Mouse (Mus musculus) heart, embryonic 11.5 days (tissue): ENCODE measurements at regions not wholly inside any gene's neighbourhood (a gene's known extent, or its start where the extent isn't known, plus 50 kb on each side); places are given as distances from the start of the nearest gene placed in this dataset.

Source experiments
- ATAC-seq: fragments of 200-750 bp; cut with Nextera tagmentation; replicated peaks from 2 replicates; pipeline ENCODE4 v1.8.0; 2017; ENCODE audit warnings: moderate library complexity; ENCODE audit not compliant: insufficient number of reproducible peaks, low FRiP score, low TSS enrichment
- H3K27ac ChIP-seq: fragments of 300-500 bp; sonication (generic); 2 replicates; pipeline ENCODE4 v1.5.1; 2014; ENCODE audit warnings: mild to moderate bottlenecking, low read depth, low read length
- H3K27me3 ChIP-seq: fragments of 300-500 bp; sonication (generic); 2 replicates; pipeline ENCODE4 v1.6.1; 2014; ENCODE audit warnings: mild to moderate bottlenecking, low read length, mixed read lengths; ENCODE audit not compliant: control insufficient read depth, insufficient read depth
- H3K36me3 ChIP-seq: fragments of 300-500 bp; sonication (generic); 2 replicates; pipeline ENCODE4 v1.6.1; 2014; ENCODE audit warnings: mild to moderate bottlenecking, low read length, moderate library complexity, mixed read lengths; ENCODE audit not compliant: control insufficient read depth, insufficient read depth
- H3K4me1 ChIP-seq: fragments of 300-500 bp; sonication (generic); 2 replicates; pipeline ENCODE4 v1.6.1; 2014; ENCODE audit warnings: low read length; ENCODE audit not compliant: control insufficient read depth, insufficient read depth
- H3K4me2 ChIP-seq: fragments of 300-500 bp; sonication (generic); 2 replicates; pipeline ENCODE4 v1.6.1; 2014; ENCODE audit warnings: mild to moderate bottlenecking, moderate library complexity
- H3K4me3 ChIP-seq: fragments of 300-500 bp; sonication (generic); 2 replicates; pipeline ENCODE4 v1.5.1; 2014; ENCODE audit warnings: low read depth, low read length
- H3K9ac ChIP-seq: fragments of 300-500 bp; sonication (generic); 2 replicates; pipeline ENCODE4 v1.6.1; 2014; ENCODE audit warnings: mild to moderate bottlenecking, low read depth, low read length, moderate library complexity
- H3K9me3 ChIP-seq: fragments of 300-500 bp; sonication (generic); replicated peaks from 2 replicates; pipeline ENCODE4 v1.6.1; 2016; ENCODE audit warnings: low read length; ENCODE audit not compliant: control insufficient read depth
- WGBS: fragments of 180-500 bp; shearing (Covaris S2); extraction: QIAGEN DNeasy Blood & Tissue Kit; methylation state at CpG from one replicate; pipeline ENCODE4 v1.1.7; 2014; ENCODE audit not compliant: insufficient replicate concordance; 5-methylcytosine and 5-hydroxymethylcytosine counted together

DNA sequence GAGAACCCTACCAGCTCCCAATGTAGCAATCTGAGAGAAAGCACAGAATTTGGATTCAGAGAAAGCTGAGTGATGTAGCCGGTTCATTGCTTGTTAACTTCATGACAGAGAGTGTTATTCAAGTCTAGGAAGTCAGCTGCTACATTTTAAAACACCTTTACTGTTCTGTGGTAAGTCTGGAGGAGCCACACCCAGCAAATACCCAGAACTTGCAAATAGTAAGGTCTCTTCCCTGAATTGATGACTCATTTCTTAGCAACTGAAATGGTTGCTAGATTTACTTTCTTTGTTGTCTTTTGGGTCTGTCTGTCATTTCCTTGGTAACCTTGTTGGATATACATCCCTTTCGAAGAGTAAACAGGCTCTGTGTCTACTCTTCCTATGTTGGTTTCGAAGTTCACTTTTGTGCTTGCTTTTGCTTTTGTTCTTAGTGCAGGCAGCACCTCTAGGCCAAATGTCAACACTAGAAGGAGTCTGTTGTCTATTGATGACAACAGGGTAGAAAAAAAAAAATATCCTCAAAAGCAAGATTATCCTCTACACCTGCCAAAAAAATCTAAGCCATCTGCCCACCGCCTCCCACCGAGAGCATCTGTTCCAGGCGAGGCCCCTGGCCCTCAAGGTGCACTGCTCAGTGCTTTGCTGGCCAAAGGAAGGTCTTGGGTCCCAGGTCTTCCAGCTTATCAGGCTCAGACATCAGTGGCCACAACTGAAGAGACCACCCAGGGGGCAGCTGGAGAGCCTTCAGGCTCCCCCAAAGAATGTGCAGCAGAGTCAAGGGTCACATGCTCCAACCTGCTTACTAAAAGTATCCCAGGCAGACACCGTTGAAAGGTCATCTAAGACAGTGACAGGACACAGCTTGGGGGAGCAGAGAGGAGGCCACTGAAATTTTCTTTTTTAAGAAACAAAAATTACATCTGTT is 372.3 kb upstream of the Nfe2l3 start:
- no peak overlapping the region for H3K4me3 ChIP-seq
- ATAC-seq = no peak
- H3K36me3 ChIP-seq = no peaks in the 10 kb centered on the region
- no peaks in the 10 kb centered on the region for H3K27me3 ChIP-seq
- no peak overlapping the region for H3K27ac ChIP-seq
- H3K4me2 ChIP-seq = no peak overlapping the region
- 54% methylated on average over 7 of the region's 7 CpGs for WGBS
- peaks cover 9% of the 10 kb centered on the region for H3K4me1 ChIP-seq
- no peaks in the 10 kb centered on the region for H3K9me3 ChIP-seq
- no peak overlapping the region for H3K9ac ChIP-seq

DNA sequence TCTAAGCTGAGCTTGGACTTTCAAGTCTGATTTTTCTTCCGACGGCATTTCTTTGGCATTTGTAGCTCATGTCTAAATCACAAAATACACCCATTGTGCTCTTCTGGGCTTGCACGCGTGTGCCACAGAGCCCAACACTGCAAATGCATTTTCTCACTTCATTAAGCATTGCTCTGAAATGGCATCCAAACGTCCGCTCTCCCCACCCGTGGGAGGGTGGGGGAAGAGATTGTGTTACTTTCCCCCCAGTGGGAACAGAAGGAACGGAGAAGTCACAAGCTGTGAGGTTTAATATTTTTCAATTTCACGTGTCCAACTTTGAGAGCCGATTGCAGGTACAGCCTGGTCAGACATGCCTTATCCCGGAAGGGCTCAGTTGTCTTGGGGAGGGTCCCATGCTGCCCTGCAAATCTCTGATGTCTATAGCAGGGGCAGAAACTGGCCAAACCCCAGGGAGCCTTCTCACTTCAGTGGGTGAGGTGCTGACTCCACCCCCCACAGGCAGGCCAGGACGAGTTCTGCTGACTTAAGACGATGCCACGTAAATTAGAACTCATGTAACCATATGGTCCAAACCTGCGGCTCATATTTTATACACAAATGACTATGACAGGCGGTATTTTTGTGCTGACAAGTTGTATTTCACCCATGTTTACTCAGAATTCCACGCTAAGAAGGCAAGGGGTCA is 371.5 kb upstream of the Nfe2l3 start:
- Histone ChIP-seq H3K36me3 (no peaks in the 10 kb centered on the region), H3K9ac (no peak overlapping the region), H3K9me3 (no peaks in the 10 kb centered on the region), H3K27me3 (no peaks in the 10 kb centered on the region), H3K4me2 (no peak overlapping the region), H3K4me3 (no peak overlapping the region), H3K27ac (no peak overlapping the region), H3K4me1 (peaks cover 9% of the 10 kb centered on the region)
- 62% methylated on average over 17 of the region's 17 CpGs for WGBS
- ATAC-seq = no peak

DNA sequence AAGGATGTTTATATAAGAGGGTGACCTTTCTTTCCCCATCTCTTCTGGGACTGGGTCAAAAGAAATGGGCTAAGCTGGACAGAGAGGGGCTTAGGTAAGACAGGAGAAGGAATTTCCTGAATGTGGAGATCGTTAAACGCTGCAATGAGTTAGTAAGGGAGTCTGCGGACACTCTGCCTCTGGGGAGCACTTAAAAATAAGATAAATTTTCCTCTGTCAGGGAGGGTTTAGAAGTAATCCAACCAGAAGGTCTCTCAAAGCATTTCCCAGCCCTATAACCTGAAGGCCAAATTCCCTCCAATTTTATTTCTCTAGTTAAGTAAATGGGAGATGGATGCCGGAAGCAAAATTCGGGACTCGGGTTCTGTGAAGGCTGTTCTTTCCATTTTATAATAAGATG is 367.3 kb upstream of the Nfe2l3 start:
- no peak overlapping the region for H3K4me3 ChIP-seq
- H3K9me3 ChIP-seq = no peaks in the 10 kb centered on the region
- 55% methylated on average over 6 of the region's 6 CpGs for WGBS
- peaks cover 8% of the 10 kb centered on the region for H3K4me1 ChIP-seq
- no peak overlapping the region for H3K9ac ChIP-seq
- H3K27me3 ChIP-seq = no peaks in the 10 kb centered on the region
- no peak for ATAC-seq
- no peak overlapping the region for H3K4me2 ChIP-seq
- no peak overlapping the region for H3K27ac ChIP-seq
- H3K36me3 ChIP-seq = no peaks in the 10 kb centered on the region

DNA sequence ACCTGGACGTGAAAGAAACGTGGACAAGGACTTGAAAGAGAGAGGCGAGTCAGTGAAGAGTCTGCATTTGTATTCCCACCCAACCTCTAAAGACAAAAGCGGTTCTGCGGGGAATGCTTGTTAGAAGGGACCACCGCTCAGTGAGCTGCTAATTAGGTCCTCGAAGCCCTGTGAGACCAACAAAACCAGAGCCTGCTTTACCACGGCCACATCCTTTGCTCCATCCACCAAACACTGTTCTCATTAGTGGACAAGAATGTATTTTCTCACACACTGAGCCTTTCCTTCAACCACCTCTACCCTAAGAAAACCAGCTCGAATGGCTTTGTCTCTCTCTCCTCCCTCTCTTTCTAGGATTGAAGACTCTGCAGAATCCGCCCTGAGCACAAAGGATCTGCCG is 365.1 kb upstream of the Nfe2l3 start:
- Histone ChIP-seq H3K4me2 (no peak overlapping the region), H3K4me3 (no peak overlapping the region), H3K36me3 (no peaks in the 10 kb centered on the region), H3K4me1 (no peaks in the 10 kb centered on the region), H3K27ac (no peak overlapping the region), H3K9me3 (no peaks in the 10 kb centered on the region), H3K9ac (no peak overlapping the region), H3K27me3 (no peaks in the 10 kb centered on the region)
- ATAC-seq = no peak
- 78% methylated on average over 11 of the region's 11 CpGs for WGBS

DNA sequence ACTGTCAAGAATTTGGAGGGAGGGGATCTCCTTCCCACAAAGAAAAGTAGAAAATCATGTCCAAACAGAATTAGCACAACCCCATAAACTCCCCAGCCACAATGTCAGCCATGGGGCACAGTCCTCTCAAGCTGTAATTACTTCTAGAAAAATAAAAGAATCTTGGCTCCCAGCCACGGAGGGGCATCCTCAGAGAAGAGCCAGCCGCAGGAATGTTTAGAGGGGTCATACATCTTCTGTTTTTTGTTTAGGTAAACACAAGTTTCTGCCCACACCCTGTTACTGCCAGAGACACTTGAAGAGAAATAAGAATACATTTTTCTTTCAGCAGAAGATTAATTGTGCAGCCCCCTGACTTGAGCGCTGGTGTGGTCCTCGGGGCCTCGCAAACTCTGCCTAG is 362.5 kb upstream of the Nfe2l3 start:
- Histone ChIP-seq H3K4me1 (no peaks in the 10 kb centered on the region), H3K9ac (no peak overlapping the region), H3K27me3 (no peaks in the 10 kb centered on the region), H3K4me3 (no peak overlapping the region), H3K4me2 (no peak overlapping the region), H3K9me3 (no peaks in the 10 kb centered on the region), H3K27ac (no peak overlapping the region), H3K36me3 (no peaks in the 10 kb centered on the region)
- 74% methylated on average over 5 of the region's 5 CpGs for WGBS
- ATAC-seq = no peak

DNA sequence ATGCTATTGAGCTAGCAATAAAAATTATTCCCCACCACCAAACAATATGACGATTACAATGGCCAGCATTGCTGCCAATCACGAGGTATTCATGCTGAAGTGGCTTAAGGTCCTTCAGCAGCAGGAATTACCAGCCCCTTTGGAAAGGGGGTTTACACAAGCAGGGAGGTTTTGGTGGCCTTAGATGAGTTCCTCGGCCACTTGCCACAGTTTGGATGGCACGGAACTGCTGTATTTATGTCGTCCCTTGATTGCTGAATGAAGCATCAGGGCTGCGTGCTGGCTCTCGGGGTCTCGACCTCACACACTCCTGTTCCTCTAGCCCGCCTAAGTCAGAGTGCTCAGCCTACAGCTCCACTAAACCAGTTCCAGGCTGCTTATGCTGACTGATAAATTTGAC is 361.2 kb upstream of the Nfe2l3 start:
- Histone ChIP-seq H3K4me2 (no peak overlapping the region), H3K9me3 (no peaks in the 10 kb centered on the region), H3K36me3 (no peaks in the 10 kb centered on the region), H3K27ac (no peak overlapping the region), H3K4me1 (no peaks in the 10 kb centered on the region), H3K4me3 (no peak overlapping the region), H3K9ac (no peak overlapping the region), H3K27me3 (no peaks in the 10 kb centered on the region)
- ATAC-seq = no peak
- WGBS = 61% methylated on average over 9 of the region's 9 CpGs

DNA sequence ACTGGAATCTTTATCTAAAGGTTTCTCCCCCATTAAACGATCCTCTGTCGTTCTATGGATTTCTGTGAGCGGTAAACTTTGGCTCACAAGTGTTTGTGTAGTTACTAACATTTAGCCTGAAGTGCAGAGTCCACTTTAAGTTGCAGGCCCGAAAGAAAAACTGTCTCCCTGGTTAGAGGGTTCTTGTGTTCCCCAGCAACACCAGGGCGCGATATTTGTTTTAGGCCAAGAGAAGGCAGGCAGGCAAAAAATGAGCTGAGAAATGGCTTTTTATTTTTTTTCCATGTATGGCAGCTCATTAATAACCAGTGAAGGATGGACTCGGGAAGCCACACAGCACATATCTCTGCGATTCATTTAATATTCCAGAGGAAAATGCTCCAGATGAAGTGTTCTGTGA is 357.4 kb upstream of the Nfe2l3 start:
- no peak for ATAC-seq
- H3K27me3 ChIP-seq = no peaks in the 10 kb centered on the region
- 75% methylated on average over 8 of the region's 8 CpGs for WGBS
- no peaks in the 10 kb centered on the region for H3K9me3 ChIP-seq
- H3K27ac ChIP-seq = no peak overlapping the region
- peaks cover 18% of the 10 kb centered on the region for H3K4me1 ChIP-seq
- H3K36me3 ChIP-seq = no peaks in the 10 kb centered on the region
- no peak overlapping the region for H3K9ac ChIP-seq
- no peak overlapping the region for H3K4me3 ChIP-seq
- no peak overlapping the region for H3K4me2 ChIP-seq

DNA sequence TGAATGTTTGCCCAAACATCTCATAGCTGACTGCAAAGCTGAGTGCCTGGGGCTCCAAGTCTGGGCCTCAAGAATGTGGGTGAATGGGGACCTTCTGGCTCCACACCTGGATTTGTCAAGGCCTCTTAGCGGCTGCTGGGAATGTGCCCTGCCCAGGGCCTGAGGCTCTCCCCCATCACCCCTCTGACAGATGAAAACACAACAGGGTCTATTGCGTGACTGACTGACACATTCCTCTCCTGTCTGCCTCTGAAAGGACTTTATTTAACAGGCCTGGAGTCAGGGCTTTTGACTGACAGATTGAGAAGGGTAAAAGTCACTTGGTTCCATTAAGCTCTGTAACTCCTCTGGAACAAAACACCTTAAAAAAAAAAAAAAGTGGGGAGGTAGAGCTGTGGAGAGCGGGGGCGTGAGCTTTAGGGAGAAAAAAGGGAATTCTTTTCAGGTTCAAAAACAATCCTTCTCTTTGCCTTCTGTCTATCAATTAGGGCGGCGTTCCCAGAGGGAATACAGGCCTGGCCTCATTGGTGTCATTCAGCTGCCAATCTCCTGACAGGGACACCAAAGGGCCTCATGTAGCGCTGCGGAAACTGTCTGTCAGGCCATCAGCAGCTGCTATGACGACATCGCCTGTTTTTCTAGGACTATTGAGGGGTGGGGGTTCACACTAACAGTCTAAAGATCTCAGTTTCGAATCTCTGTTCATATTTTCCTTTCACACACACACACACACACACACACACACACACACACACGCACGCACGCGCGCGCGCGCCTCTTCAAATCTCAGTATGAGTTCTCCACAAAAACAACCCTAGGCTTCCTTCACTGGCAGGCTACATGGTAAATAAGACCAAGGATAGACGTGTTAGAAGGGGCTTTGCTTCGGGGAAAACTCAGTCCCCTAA is 355.4 kb upstream of the Nfe2l3 start:
- H3K36me3 ChIP-seq = no peaks in the 10 kb centered on the region
- H3K4me1 ChIP-seq = peaks cover 18% of the 10 kb centered on the region
- no peak overlapping the region for H3K9ac ChIP-seq
- H3K4me2 ChIP-seq = no peak overlapping the region
- H3K9me3 ChIP-seq = no peaks in the 10 kb centered on the region
- 57% methylated on average over 21 of the region's 21 CpGs for WGBS
- no peaks in the 10 kb centered on the region for H3K27me3 ChIP-seq
- H3K4me3 ChIP-seq = no peak overlapping the region
- ATAC-seq = no peak
- H3K27ac ChIP-seq = peak overlapping the region; percentile 36; the same call in 1 of the 2 replicates
